Mouse (Mus musculus) urinary bladder, postnatal 14 days (tissue): ENCODE data around the gene Carmil1.

Source experiments
- DNase-seq: peaks from one replicate; pipeline ENCODE4 v3.0.0; 2021; ENCODE audit warnings: low spot score

Gene Carmil1

GRCm38 (mm10) chr13:24280439-24281431 lies at the start of gene Carmil1:
Gene Carmil1, minus strand, starts transcription at chr13:24280795.
- peak; percentile 86 for DNase-seq

- no peak for DNase-seq
Observed at GRCm38 (mm10) chr13:24330128-24330527, 49.5 kb upstream of the Carmil1 start.

DNA sequence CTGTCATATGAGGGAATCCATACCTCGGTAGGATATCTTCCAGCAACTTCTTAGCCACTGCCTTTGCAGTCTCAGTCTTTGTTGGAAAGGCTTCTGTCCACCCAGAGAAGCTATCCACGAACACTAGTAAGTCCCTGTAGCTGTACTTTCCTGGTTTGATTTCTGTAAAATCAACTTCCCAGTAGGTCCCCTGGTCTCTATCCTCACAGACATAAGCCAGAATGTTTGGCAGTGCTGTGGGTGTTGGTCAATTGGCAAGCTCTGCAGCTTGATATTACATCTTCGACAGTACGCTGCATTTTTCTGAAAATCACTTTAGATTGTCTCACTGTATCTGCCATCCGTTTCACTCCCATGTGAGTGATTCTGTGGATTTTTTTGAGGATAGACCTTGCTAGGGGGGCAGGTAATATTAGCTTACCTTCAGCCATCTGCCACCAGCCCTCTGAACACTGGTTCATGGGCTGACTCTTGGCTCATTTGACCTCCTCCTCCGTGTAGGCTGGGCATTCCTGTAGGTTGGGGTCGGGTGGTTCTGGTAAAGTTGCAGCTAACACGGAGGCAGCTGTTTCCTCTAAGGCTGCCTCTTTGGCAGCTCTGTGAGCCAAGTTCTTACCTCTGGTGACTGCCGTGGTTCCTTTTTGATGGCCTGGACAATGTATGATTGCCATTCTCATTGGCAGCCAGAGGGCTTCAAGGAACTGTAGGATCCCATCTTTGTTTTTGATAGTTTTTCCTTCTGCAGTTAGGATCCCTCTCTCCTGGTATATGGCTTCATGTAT lies 47.6 kb upstream of the Carmil1 start:
- DNase-seq = no peak

DNA sequence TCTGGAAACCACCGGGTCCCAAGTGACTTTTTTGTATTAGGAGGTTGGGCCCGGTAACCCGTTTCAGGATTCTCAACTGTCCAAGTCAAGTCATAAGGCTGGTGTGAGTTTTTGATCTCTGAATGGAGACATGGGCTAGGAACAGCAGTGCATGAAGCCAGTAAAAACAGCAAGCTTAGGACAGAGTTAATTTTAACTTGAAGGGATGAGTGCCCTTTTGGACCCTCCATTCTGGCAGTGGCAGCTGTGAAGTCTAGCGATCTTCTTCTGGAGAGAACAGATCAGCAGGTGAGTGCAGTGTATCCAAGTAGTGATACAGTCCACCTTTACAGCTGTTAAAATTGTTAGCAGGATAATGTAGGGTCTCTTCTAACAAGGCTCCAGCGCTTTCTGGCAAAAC lies 46.6 kb upstream of the Carmil1 start, which contains the start of gene Cmah:
TSS of gene Cmah (plus strand) at position 204 of the 400 bp plus-strand sequence.
- no peak for DNase-seq

DNA sequence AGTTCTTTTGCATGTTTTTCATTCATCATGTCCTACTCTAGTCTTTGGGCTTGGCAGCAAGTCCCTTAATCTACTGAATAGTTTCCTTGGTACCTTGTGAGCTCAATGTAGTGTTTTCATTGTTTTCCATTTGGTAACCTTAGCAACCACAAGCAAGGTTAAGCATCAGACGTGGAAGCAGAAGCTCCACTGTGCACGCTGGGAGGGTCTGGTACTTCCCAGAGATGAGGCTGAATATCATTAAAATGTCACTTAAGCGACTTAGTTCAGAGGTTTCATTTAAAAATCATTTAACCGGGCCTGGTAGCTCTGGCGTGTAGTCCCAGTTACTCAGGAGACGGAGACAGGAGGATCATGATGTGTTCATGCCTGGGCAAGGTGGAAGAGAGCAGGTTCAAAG lies 40.7 kb upstream of the Carmil1 start:
- DNase-seq = no peak

GRCm38 (mm10) chr13:24318618-24319017 lies 38.0 kb upstream of the Carmil1 start:
- peak; percentile 34 for DNase-seq

GRCm38 (mm10) chr13:24316563-24316962 lies 36.0 kb upstream of the Carmil1 start:
- no peak for DNase-seq

- DNase-seq = no peak
Observed at GRCm38 (mm10) chr13:24311011-24311940, 30.7 kb upstream of the Carmil1 start.

GRCm38 (mm10) chr13:24306248-24306647 lies 25.7 kb upstream of the Carmil1 start:
- DNase-seq = no peak

- DNase-seq = no peak
Observed at GRCm38 (mm10) chr13:24305486-24305885, 24.9 kb upstream of the Carmil1 start.

DNA sequence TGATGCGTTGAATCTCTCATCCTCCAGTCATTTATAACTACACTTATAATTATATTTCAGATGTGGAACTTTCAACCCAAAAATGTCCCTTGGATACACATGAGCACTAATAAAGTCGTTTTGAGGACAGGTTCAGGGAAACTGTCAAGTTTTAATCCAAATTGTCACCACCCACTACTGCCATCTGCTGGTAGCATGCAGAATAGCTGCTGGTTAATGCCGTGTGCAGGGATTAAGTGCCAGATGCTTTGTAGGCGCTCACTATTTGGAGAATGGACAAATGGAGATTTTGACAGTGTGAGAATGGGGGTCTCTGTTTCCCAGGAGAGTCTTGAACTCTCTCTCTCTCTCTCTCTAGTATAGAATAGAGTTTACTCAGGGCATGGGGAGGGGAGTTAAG lies 16.7 kb upstream of the Carmil1 start:
- peak; percentile 47 for DNase-seq

DNA sequence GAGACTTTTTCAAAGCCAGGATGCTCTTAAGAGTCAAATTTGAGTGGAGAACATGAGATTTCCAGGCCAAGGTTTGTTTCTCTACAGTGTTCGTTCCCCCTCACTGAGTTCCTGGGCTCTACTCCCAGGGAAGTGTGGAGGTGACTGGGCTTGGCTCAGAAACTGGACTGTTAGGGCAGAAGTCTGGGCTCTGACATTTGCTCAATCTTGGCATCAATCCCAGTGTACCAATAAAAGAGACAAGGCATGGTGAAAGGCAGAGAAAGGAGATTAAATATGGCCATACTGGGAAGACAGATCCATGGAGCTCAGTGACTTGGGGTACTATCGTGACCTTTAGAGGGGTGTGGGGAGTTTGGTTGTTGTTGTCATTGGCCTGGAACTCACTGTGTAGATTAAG lies 6.8 kb upstream of the Carmil1 start:
- DNase-seq = no peak

- no peak for DNase-seq
Observed at GRCm38 (mm10) chr13:24279762-24280438, 695 bp downstream of the Carmil1 start.

DNA sequence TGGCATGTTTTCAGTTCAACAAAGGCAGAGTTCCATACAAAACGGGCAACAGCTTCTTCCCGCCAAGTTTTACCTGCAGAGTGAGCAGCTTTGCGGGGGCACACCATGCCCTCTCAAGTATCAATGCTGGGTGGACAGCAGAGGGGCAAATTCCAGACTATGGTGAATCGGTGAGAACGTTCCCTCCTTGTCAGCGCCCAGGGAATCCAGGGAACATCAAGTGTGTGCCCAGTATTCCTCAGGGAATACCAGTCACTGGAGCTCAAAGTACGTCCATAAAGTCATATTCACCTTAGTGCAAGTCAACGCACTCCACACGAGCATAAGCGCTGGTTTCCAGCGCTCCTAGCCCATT lies 1.2 kb downstream of the Carmil1 start:
- DNase-seq = no peak

GRCm38 (mm10) chr13:24272740-24273377 lies 7.7 kb downstream of the Carmil1 start:
- no peak for DNase-seq

DNA sequence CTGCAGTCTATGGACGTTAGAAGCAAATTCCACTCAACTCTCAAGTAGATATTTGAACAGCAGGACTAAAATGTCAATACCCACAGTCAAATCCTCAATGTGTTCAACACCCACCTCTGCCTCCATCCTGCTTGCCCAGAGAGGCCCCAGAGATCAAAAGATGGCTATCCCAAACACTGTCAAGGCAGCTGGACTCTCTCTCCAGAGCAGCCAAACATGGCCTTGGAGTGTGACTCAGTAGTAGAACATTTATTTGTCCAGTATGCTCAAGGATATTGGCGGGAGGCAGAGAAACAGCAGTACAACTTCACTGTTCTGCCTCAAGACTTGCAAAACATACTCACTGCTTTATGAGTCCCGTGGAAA lies 11.5 kb downstream of the Carmil1 start:
- DNase-seq = peak; percentile 28

- DNase-seq = no peak
Observed at GRCm38 (mm10) chr13:24268355-24269099, 12.1 kb downstream of the Carmil1 start.

DNA sequence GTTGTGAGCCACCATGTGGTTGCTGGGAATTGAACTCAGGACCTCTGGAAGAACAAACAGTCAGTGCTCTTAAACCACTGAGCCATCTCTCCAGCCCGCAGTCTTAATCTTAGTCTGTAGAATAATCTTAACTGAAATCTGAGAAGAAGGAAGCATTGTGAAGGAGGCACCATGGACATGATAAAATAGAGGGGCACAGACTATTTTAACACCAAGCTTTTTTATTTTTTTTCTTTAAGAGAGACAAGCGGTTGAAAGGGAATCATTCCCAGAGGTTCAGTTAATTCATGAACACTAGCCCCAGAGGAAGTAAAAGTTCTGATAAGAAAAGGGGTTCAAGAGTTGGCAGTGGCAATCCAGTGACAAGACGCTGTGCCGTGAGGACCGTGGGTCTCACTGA lies 15.8 kb downstream of the Carmil1 start:
- no peak for DNase-seq

- DNase-seq = no peak
Observed at GRCm38 (mm10) chr13:24263560-24263959, 17.0 kb downstream of the Carmil1 start.
